Mouse (Mus musculus) adrenal gland, postnatal 10 days (tissue): ENCODE results near the gene Tatdn2. TPM values are rescaled to one million over a fixed set of nuclear protein-coding genes. Genes with fewer than 3 reads are reported as not detected.

Experiments used
- DNase-seq: peaks from one replicate; pipeline ENCODE4 v3.0.0; 2021; ENCODE audit warnings: mixed read lengths
- microRNA-seq: library from miRNA; unstranded; fragments of <30 nt; microRNA quantifications from one replicate; pipeline ENCODE4 v1.2.0, GENCODE M21; 2021
- total RNA-seq, 2 experiments: library from RNA; stranded (reverse); gene quantifications; 2 replicates each; pipeline ENCODE4 v1.2.3; 2021

The Tatdn2 gene
- total RNA-seq, 2 experiments from 2014 or later = 53.5 to 58.7 TPM

DNA sequence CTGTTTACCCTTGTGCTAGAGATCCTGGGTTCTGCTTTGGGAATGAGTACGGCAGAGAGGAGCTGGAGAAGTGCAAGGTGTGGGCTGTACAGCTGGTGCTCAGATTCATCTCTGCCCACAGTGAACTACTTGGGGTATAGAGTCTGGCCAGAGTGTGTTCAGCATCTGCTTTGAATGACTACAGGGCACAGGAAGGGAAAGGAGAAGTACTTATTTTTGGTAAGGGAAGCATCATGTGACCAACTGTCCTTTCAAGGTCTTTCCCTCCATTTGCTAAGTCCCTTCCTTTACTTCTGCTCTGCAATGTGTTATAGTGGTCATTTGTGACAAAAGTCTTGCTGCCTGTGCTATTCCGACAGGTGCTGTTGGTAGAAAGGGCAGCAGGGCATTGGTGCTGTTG lies 17.4 kb downstream of the Tatdn2 start:
- no peak for DNase-seq

- no peak for DNase-seq
Measured at GRCm38 (mm10) chr6:113714797-113715196, 17.9 kb downstream of the Tatdn2 start.

GRCm38 (mm10) chr6:113717541-113717940 lies 20.7 kb downstream of the Tatdn2 start:
- peak; percentile 36 for DNase-seq

GRCm38 (mm10) chr6:113719878-113720277 lies 23.0 kb downstream of the Tatdn2 start, which contains the start of gene Ghrl:
Gene Ghrl (minus strand): TSS chr6:113719880.
- DNase-seq = no peak

DNA sequence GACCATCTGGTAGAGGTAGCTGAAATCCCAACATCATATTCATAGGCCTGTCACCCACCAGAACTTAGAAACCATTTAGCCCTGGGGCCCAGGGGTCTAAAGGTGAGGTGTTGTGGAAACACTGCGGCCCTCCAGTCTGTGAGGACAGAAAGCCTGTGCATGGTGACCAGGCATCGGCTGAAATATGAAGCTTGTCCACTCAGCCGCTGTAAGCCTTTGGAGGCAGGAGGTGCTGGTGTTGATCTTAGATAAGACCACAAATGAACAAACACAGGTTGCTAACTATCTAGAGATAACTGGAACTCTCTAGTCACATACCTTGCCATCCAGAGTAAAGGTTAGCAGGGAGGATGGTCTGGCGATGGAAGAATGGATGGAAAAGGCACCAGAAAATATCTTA lies 24.2 kb downstream of the Tatdn2 start:
- DNase-seq = no peak

DNA sequence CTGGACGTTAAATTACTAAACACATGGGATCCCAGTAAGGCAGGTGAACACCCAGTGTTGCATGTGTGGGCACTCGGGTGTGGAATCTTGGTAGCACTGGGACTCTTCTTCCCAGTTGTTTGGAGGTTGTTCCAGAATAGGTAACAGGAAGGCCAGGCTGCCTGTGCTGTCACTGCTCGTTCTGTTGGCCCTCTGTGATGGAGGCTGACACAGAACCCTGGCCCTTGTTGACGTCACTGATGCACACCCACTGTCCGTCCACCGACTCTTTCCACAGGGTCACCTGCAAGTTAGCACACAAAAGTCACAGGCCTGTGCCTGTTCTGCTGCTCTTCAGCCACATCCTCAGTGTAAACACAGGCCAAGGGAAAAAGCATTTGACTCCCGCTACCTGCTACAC lies 31.3 kb downstream of the Tatdn2 start:
- no peak for DNase-seq

GRCm38 (mm10) chr6:113731296-113731695 lies 34.4 kb downstream of the Tatdn2 start:
- no peak for DNase-seq

GRCm38 (mm10) chr6:113737318-113738046 lies 40.6 kb downstream of the Tatdn2 start:
- no peak for DNase-seq

GRCm38 (mm10) chr6:113740236-113741217 lies 43.7 kb downstream of the Tatdn2 start, which contains the start of gene Sec13:
Gene Sec13 (minus strand): TSS chr6:113740743.
- DNase-seq = peak; percentile 91

DNA sequence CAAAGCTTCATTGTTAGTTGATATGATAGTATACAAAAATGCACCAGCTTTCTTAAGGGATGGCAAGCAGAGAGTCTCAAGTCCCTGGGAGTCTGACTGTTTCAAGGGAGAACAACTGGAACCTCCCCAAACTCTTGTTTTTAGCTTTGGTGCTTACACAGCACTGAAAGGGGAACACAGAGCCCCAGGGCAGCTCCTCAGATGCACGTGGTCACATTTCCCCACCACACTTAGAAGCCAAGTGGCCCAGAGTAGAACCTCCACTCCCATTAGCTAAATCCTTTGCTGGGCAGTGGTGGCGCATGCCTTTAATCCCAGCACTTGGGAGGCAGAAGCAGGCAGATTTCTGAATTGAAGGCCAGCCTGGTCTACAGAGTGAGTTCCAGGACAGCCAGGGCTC lies 44.6 kb downstream of the Tatdn2 start:
- no peak for DNase-seq

DNA sequence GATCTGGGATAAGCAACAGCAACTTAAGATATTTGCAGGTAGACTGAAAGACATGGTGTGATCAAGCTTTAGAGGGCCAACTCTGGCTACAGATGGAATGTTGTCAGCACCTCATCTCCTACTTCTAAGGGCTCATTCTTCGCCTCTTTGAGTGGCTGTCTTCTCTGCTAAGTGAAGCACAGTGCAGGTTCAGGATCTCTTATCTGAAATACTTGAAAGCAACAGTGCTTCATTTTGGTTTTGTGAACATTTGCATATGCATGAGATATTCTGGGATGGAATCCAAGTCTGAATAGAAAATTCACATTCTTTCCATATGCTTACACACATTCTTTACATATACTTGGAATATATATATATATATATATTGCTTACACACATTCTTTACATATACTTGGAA lies 45.5 kb downstream of the Tatdn2 start:
- DNase-seq = no peak

DNA sequence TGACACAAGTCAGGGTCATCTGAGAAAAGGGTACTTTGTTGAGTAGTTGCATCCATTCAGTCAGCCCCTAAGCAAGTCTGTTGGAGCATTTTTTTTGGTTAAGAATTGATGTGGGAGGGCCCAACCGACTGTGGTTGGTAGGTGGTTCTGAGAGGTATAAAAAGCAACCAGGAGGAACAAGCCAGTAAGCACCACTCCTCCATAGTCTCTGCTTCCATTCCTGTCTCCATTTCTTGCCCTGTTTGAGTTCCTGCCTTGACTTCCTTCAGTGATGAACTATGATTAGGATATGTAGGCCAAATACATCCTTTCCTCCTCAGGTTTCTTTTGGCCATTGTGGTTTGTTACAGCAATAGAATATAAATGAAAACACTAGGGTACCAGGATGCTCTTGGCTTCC lies 46.3 kb downstream of the Tatdn2 start:
- no peak for DNase-seq

GRCm38 (mm10) chr6:113745117-113745516 lies 48.3 kb downstream of the Tatdn2 start:
- DNase-seq = no peak

DNA sequence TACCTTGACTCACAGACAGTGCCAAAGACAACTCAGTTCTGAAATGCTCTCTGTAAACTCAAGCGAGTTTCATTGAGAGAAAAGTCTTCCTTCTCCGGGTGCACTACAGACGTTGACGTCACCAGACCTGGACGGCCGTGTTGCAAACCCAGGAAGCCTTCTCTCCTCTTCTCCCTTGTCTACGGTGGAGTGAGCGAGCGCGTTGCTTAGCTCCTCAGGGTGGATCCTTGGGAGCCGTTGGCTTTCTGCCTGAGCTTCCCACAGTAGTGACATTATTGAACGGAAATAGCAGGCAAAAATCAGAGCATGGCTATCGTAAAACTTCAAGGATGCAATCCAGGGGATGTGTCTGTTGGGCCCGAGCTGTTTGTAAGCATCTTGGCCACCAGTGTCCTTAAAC lies 50.4 kb downstream of the Tatdn2 start:
- DNase-seq = no peak

DNA sequence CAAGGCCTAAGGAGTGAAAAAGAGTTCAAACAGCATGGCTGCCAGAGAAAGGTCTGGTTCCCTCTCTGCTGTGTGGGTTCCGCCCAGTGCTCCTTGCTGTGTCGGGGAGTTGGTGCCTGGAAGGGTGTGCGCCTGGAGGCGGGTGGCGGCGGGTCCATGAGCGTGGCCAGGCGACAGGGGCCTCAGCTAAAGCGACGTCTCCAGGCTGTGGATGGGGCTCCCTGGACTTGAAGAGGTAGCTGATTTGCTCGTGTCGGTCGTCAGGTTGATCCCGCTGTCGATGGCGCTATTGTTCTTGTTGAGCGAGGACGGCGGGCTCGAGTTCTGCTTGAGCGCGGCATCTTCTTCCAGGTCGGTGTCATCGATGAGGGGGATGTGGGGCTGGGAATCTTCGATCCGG lies 51.5 kb downstream of the Tatdn2 start:
- DNase-seq = no peak

- DNase-seq = no peak
Measured at GRCm38 (mm10) chr6:113749119-113749685, 52.4 kb downstream of the Tatdn2 start.

Small RNAs within 50 kb of the gene (microRNA-seq; reads per million reads assigned to microRNA genes)
- gene Mir7042 = 3.7 reads per million

Other genes starting within 250 kb of the Tatdn2 start
- gene Il17re, start 238.6 kb upstream of the Tatdn2 start, total RNA-seq = 1 to 10 TPM; 1.1 to 1.5 TPM
- gene Il17rc, start 225.6 kb upstream of the Tatdn2 start, total RNA-seq = 10 to 100 TPM; 22.6 to 25.0 TPM
- 10 to 100 TPM; 35.8 to 43.1 TPM for gene Creld1, start 213.8 kb upstream of the Tatdn2 start, total RNA-seq
- gene Prrt3, start 195.1 kb upstream of the Tatdn2 start, total RNA-seq = under 1 TPM; 0.30 to 0.55 TPM
- gene Emc3, start 165.4 kb upstream of the Tatdn2 start, total RNA-seq = 10 to 100 TPM; 76.9 to 81.2 TPM
- gene Fancd2, start 165.4 kb upstream of the Tatdn2 start, total RNA-seq = 1 to 10 TPM; 5.0 to 7.0 TPM
- gene Fancd2os, start 96.3 kb upstream of the Tatdn2 start, total RNA-seq = not detected
- gene Brk1, start 92.3 kb upstream of the Tatdn2 start, total RNA-seq = 100 to 1,000 TPM; 139 to 159 TPM
- 10 to 100 TPM; 24.7 to 26.3 TPM for gene Vhl, start 73.1 kb upstream of the Tatdn2 start, total RNA-seq
- 10 to 100 TPM; 15.8 to 23.3 TPM for gene Irak2, start 58.6 kb upstream of the Tatdn2 start, total RNA-seq
- not detected for gene Ghrl, start 22.8 kb downstream of the Tatdn2 start, total RNA-seq
- 100 to 1,000 TPM; 103 to 113 TPM for gene Sec13, start 43.7 kb downstream of the Tatdn2 start, total RNA-seq